In the genomic region with DNA sequence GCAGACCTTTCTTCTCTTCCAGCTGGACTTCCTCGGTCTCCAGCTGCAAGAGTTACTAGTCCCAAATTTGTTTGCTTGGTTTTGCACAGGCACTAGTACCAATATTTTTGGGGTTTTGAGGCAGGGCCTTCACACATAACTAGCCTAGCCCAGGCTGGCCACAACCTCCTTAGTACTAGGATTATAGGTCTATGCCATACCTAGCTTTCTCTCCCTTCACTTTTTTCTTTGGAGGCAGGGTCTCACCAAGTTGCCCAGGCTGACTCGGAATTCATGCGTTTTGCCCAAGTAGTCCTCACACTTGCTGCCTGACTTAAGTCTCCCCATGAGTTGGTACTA, we compare ENCODE assay signal across 8 mouse cellular contexts. TPM values are rescaled to one million over a fixed set of nuclear protein-coding genes. Genes with fewer than 3 reads are reported as not detected.
DNase-seq lines count a peak whose midpoint lies in the region; ATAC-seq and TF ChIP-seq lines count a peak whose summit lies in the region.

No protein-coding gene starts in this region.

- peaks cover 8% of the 10 kb centered on the region; the same call in 1 of the 2 replicates for H3K4me1 ChIP-seq in lung, embryonic 14.5 days (ENCODE audit: insufficient read depth)
- peaks cover 25% of the 10 kb centered on the region for H3K4me1 ChIP-seq in embryonic facial prominence, embryonic 14.5 days (ENCODE audit: control insufficient read depth, insufficient read depth, low read length)
- peaks cover 13% of the 10 kb centered on the region for H3K4me1 ChIP-seq in intestine, postnatal 0 days (replicated peaks; ENCODE audit: control insufficient read depth, insufficient read depth, low read length)
- H3K4me1 ChIP-seq in olfactory bulb, adult 2 months (ENCODE audit: control insufficient read depth, insufficient read depth, low read length): peaks cover 14% of the 10 kb centered on the region

- WGBS in lung, embryonic 14.5 days: 33% methylated on average over 3 of the region's 3 CpGs
- WGBS in embryonic facial prominence, embryonic 14.5 days: 41% methylated on average over 3 of the region's 3 CpGs
- WGBS in intestine, postnatal 0 days: 37% methylated on average over 3 of the region's 3 CpGs
- 30% methylated on average over 3 of the region's 3 CpGs for WGBS in olfactory bulb, adult 2 months

- peak overlapping the region; percentile 58 for H3K4me3 ChIP-seq in lung, embryonic 14.5 days (ENCODE audit: low read depth, low read length)
- H3K4me3 ChIP-seq in embryonic facial prominence, embryonic 14.5 days (ENCODE audit: low read depth, low read length): peak overlapping the region; percentile 79
- H3K4me3 ChIP-seq in intestine, postnatal 0 days (ENCODE audit: low read depth, low read length): peak overlapping the region; percentile 68
- peak overlapping the region; percentile 80 for H3K4me3 ChIP-seq in olfactory bulb, adult 2 months (ENCODE audit: insufficient read depth, low read depth, low read length)

- H3K9ac ChIP-seq in lung, embryonic 14.5 days: peak overlapping the region; percentile 64
- H3K9ac ChIP-seq in embryonic facial prominence, embryonic 14.5 days (ENCODE audit: low read depth, low read length): peak overlapping the region; percentile 84
- H3K9ac ChIP-seq in intestine, postnatal 0 days (ENCODE audit: low read depth, low read length): peak overlapping the region; percentile 65; the same call in 1 of the 2 replicates

- ATAC-seq in lung, embryonic 14.5 days (ENCODE audit: insufficient read depth): no peak
- 0 out of 2 replicates have a peak, but pooled peaks have one; percentile 16 for ATAC-seq in embryonic facial prominence, embryonic 14.5 days (ENCODE audit: low read depth)
- ATAC-seq in intestine, postnatal 0 days: no peak
- no peak for ATAC-seq in megakaryocyte progenitor cell, adult 5-6 weeks (replicated peaks; ENCODE audit: poor library complexity)

- no peaks in the 10 kb centered on the region for H3K27me3 ChIP-seq in lung, embryonic 14.5 days (ENCODE audit: insufficient read depth, low read length)
- no peaks in the 10 kb centered on the region for H3K27me3 ChIP-seq in embryonic facial prominence, embryonic 14.5 days (replicated peaks; ENCODE audit: control insufficient read depth, insufficient read depth, low read length)
- no peaks in the 10 kb centered on the region for H3K27me3 ChIP-seq in intestine, postnatal 0 days (replicated peaks; ENCODE audit: control insufficient read depth, insufficient read depth, low read length)

- no peaks in the 10 kb centered on the region for H3K36me3 ChIP-seq in lung, embryonic 14.5 days (ENCODE audit: insufficient read depth)
- no peaks in the 10 kb centered on the region for H3K36me3 ChIP-seq in embryonic facial prominence, embryonic 14.5 days (ENCODE audit: control insufficient read depth, insufficient read depth, low read length)
- no peaks in the 10 kb centered on the region for H3K36me3 ChIP-seq in intestine, postnatal 0 days (ENCODE audit: control insufficient read depth, insufficient read depth)

- H3K4me2 ChIP-seq in lung, embryonic 14.5 days: peak overlapping the region; percentile 67
- H3K4me2 ChIP-seq in embryonic facial prominence, embryonic 14.5 days (ENCODE audit: low read depth, low read length): peak overlapping the region; percentile 70
- peak overlapping the region; percentile 83 for H3K4me2 ChIP-seq in intestine, postnatal 0 days (replicated peaks; ENCODE audit: low read depth)

- H3K9me3 ChIP-seq in lung, embryonic 14.5 days (ENCODE audit: low read depth, low read length): no peaks in the 10 kb centered on the region
- no peaks in the 10 kb centered on the region for H3K9me3 ChIP-seq in embryonic facial prominence, embryonic 14.5 days (ENCODE audit: control insufficient read depth, low read length)
- H3K9me3 ChIP-seq in intestine, postnatal 0 days (ENCODE audit: control insufficient read depth): no peaks in the 10 kb centered on the region

- TF ChIP-seq CTCF in lung, embryonic 14.5 days (IDR thresholded peaks at IDR 0.05; ENCODE audit: low read depth): no peak
- TF ChIP-seq CTCF in intestine, postnatal 0 days (IDR thresholded peaks at IDR 0.05; ENCODE audit: low read depth): no peak
- TF ChIP-seq CTCF in olfactory bulb, adult 2 months (IDR thresholded peaks at IDR 0.05; ENCODE audit: insufficient read depth, low read depth, low read length): no peak

- no peak for DNase-seq in lung, embryonic 14.5 days
- no peak for DNase-seq in lung, postnatal 10 days
- no peak for DNase-seq in embryonic facial prominence, embryonic 14.5 days (ENCODE audit: low spot score)
- DNase-seq in frontal cortex, adult 2 months (ENCODE audit: extremely low spot score in 1 of 2, low spot score in 1 of 2): no peak
- DNase-seq in left cerebral cortex, postnatal 10 days (ENCODE audit: extremely low spot score in 1 of 2, low spot score in 2 of 2): no peak

- no peak for TF ChIP-seq POLR2A in olfactory bulb, adult 2 months (IDR thresholded peaks at IDR 0.05; ENCODE audit: insufficient read depth, low read depth, low read length)

- H3K27ac ChIP-seq in lung, embryonic 14.5 days (ENCODE audit: low read depth): peak overlapping the region; percentile 22; the same call in 1 of the 2 replicates
- H3K27ac ChIP-seq in embryonic facial prominence, embryonic 14.5 days (replicated peaks; ENCODE audit: low read depth, low read length): 0 out of 2 replicates have a peak overlapping the region, but pooled peaks have one; percentile 33
- H3K27ac ChIP-seq in intestine, postnatal 0 days (ENCODE audit: low read depth, low read length): no peak overlapping the region
- H3K27ac ChIP-seq in olfactory bulb, adult 2 months (ENCODE audit: insufficient read depth, low read depth, low read length): 0 out of 2 replicates have a peak overlapping the region, but pooled peaks have one; percentile 6

- intact Hi-C loops in left cerebral cortex, postnatal 10 days (cut with DNase I): no loop called here

RNA-seq across cellular contexts. Expression of a gene that starts 0.3 kb away (rescaled TPM):
- polyA plus RNA-seq in lung, embryonic 14.5 days (2014; fragmentation: Nextera tagmentation; extraction: Ambion mirVana): 29.3 and 29.4 TPM in 2 replicates
- 18.8 and 21.2 TPM in 2 replicates for polyA plus RNA-seq in embryonic facial prominence, embryonic 14.5 days (2014; fragmentation: Nextera tagmentation; extraction: Ambion mirVana)
- 14.5 and 14.9 TPM in 2 replicates for polyA plus RNA-seq in intestine, postnatal 0 days (2015; fragmentation: Nextera tagmentation; extraction: Ambion mirVana)
- polyA plus RNA-seq in olfactory bulb, adult 2 months (2012; ENCODE audit: insufficient read depth, insufficient read length, low replicate concordance, missing spikeins): not detected in 2 replicates
- polyA plus RNA-seq in frontal cortex, adult 2 months (2012; rRNA removed): 6.3 and 6.7 TPM in 2 replicates
- total RNA-seq in megakaryocyte progenitor cell, adult 5-6 weeks (2015): 5.6 and 8.2 TPM in 2 replicates
- 3.8 and 4.6 TPM in 2 replicates for total RNA-seq in megakaryocyte progenitor cell, adult 5-6 weeks (2017)
- 1 to 10 TPM; 6.8 to 7.8 TPM for total RNA-seq in left cerebral cortex, postnatal 10 days (2021)

RNA-seq across cellular contexts. Expression of a gene that starts 16.0 kb away (rescaled TPM):
- 0.72 and 1.5 TPM in 2 replicates for polyA plus RNA-seq in lung, embryonic 14.5 days (2014; fragmentation: Nextera tagmentation; extraction: Ambion mirVana)
- 2.4 and 2.8 TPM in 2 replicates for polyA plus RNA-seq in embryonic facial prominence, embryonic 14.5 days (2014; fragmentation: Nextera tagmentation; extraction: Ambion mirVana)
- 15.7 and 15.8 TPM in 2 replicates for polyA plus RNA-seq in intestine, postnatal 0 days (2015; fragmentation: Nextera tagmentation; extraction: Ambion mirVana)
- not detected in 2 replicates for polyA plus RNA-seq in olfactory bulb, adult 2 months (2012; ENCODE audit: insufficient read depth, insufficient read length, low replicate concordance, missing spikeins)
- 3.2 and 3.8 TPM in 2 replicates for polyA plus RNA-seq in frontal cortex, adult 2 months (2012; rRNA removed)
- 0.22 TPM in 1 of 2 replicates, not detected in the other for total RNA-seq in megakaryocyte progenitor cell, adult 5-6 weeks (2015)
- 0.12 TPM in 1 of 2 replicates, not detected in the other for total RNA-seq in megakaryocyte progenitor cell, adult 5-6 weeks (2017)
- total RNA-seq in left cerebral cortex, postnatal 10 days (2021): 1 to 10 TPM; 3.0 to 3.6 TPM
